Mouse (Mus musculus): Measurements from ENCODE around the gene Srcin1. TPM values are rescaled to one million over a fixed set of nuclear protein-coding genes. Genes with fewer than 3 reads are reported as not detected.

The Srcin1 gene
- polyA plus RNA-seq, 1 experiment, result 7.0 TPM

- Histone ChIP-seq H3K4me1 (ENCODE audit: control insufficient read depth, insufficient read depth, low read length) (0 out of 2 replicates have a peak, but pooled peaks cover 5% of the 10 kb centered on the region), H3K4me3 (replicated peaks; ENCODE audit: extremely low read depth, low read depth, low read length) (no peak overlapping the region)
- 22% methylated on average over 5 of the region's 5 CpGs for WGBS
- no peak for TF ChIP-seq POLR2A (IDR thresholded peaks at IDR 0.05; ENCODE audit: borderline replicate concordance, extremely low read depth, low read depth, low read length)
- TF ChIP-seq CTCF (IDR thresholded peaks at IDR 0.05; ENCODE audit: insufficient read depth, low read length), result no peak
- DNase-seq, result no peak
Observed at GRCm38 (mm10) chr11:97572089-97572345, 4.0 kb downstream of the Srcin1 start.

- Histone ChIP-seq H3K4me1 (ENCODE audit: control insufficient read depth, insufficient read depth, low read length) (0 out of 2 replicates have a peak, but pooled peaks cover 5% of the 10 kb centered on the region), H3K4me3 (replicated peaks; ENCODE audit: extremely low read depth, low read depth, low read length) (no peak overlapping the region)
- no peak for DNase-seq
- no peak for TF ChIP-seq POLR2A (IDR thresholded peaks at IDR 0.05; ENCODE audit: borderline replicate concordance, extremely low read depth, low read depth, low read length)
- no peak for TF ChIP-seq CTCF (IDR thresholded peaks at IDR 0.05; ENCODE audit: insufficient read depth, low read length)
- 31% methylated on average over 8 of the region's 8 CpGs for WGBS
Observed at GRCm38 (mm10) chr11:97571266-97572088, 4.5 kb downstream of the Srcin1 start.

DNA sequence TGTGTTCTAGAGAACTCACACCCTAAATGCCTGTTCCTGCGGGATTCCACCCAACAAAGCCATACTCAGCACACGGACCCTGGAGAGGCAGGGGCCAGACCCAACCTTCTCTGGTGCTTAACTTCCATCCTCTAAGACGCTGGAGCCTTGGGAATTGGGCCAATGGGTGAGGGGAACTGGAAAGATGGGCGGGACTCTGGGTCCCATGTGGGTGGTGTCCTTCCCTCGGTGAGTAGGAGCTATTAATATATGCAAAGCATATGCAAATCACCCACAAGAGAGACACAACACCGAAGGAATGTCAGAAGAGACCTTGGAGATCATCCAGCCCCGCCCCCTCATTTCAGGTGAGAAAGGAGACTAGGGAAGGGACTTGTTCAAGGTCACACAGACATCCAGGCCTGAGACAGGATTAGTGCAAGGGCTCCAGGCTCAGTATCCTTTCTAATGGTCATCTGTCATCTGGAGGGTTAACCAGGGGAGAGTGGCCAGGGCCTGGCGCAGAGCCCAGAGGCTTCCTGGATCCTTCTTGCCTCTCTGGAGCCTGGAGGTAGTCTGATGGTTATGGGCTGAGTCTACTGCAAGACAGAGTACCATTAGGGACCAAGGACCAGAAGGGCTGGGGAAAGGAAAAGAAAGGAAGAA, 5.4 kb downstream of the Srcin1 start:
- Histone ChIP-seq H3K4me1 (ENCODE audit: control insufficient read depth, insufficient read depth, low read length) (0 out of 2 replicates have a peak, but pooled peaks cover 3% of the 10 kb centered on the region), H3K4me3 (replicated peaks; ENCODE audit: extremely low read depth, low read depth, low read length) (no peak overlapping the region)
- DNase-seq, result no peak
- 23% methylated on average over 8 of the region's 8 CpGs for WGBS
- no peak for TF ChIP-seq CTCF (IDR thresholded peaks at IDR 0.05; ENCODE audit: insufficient read depth, low read length)
- TF ChIP-seq POLR2A (IDR thresholded peaks at IDR 0.05; ENCODE audit: borderline replicate concordance, extremely low read depth, low read depth, low read length), result no peak

- WGBS, result 62% methylated on average over 3 of the region's 3 CpGs
Observed at GRCm38 (mm10) chr11:97569806-97570205, 6.2 kb downstream of the Srcin1 start.

DNA sequence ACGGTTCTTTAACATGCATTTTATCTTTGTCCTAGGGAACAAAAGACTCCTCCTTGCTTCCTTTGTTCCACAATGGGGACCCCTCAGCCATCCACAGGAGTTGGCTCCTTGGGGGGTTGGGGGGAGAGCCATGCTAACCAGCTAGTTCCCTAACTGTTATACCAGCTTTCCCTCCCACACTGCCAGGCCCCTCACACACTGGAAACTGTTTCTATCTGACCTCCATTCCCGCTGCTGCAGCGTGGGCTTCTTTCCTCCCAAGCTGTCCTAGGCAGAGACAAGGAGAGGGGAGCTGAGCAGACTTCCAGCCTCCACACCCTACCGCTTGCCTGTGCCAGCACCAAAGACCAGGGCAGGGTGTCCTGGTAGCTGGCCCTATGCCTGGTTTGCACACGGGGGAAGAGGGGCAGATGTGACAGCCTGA, 6.7 kb downstream of the Srcin1 start:
- DNase-seq, result no peak
- no peak for TF ChIP-seq CTCF (IDR thresholded peaks at IDR 0.05; ENCODE audit: insufficient read depth, low read length)
- TF ChIP-seq POLR2A (IDR thresholded peaks at IDR 0.05; ENCODE audit: borderline replicate concordance, extremely low read depth, low read depth, low read length), result no peak
- no peak overlapping the region for H3K4me3 ChIP-seq (replicated peaks; ENCODE audit: extremely low read depth, low read depth, low read length)
- 0 out of 2 replicates have a peak, but pooled peaks cover 2% of the 10 kb centered on the region for H3K4me1 ChIP-seq (ENCODE audit: control insufficient read depth, insufficient read depth, low read length)
- 40% methylated on average over 5 of the region's 5 CpGs for WGBS

More at GRCm38 (mm10) chr11:97569806-97570205, 6.2 kb downstream of the Srcin1 start:
- no peak for TF ChIP-seq CTCF (IDR thresholded peaks at IDR 0.05; ENCODE audit: insufficient read depth, low read length)
- no peak for TF ChIP-seq POLR2A (IDR thresholded peaks at IDR 0.05; ENCODE audit: borderline replicate concordance, extremely low read depth, low read depth, low read length)
- Histone ChIP-seq H3K4me3 (replicated peaks; ENCODE audit: extremely low read depth, low read depth, low read length) (no peak overlapping the region), H3K4me1 (ENCODE audit: control insufficient read depth, insufficient read depth, low read length) (0 out of 2 replicates have a peak, but pooled peaks cover 3% of the 10 kb centered on the region)
- DNase-seq, result no peak

DNA sequence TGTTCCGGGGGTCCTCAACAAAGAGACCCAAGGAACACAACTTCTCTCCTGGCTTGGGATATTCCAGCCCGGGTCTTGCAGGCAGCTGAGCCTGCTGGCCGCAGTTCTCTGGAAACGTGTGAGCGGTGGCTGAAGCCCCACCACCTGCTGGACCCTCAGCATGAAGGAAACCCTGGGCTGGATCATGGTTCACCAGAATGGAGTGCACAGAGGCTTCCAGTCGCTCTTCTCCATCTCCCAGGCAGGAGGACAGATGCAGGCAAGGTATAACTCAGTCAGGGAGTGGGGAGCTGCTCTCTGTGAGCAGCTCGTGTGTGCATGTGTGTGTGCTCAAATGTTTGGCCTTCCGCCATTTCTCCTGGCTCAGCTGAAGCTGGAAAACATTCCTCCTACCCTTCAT, 7.3 kb downstream of the Srcin1 start:
- Histone ChIP-seq H3K4me3 (replicated peaks; ENCODE audit: extremely low read depth, low read depth, low read length) (no peak overlapping the region), H3K4me1 (ENCODE audit: control insufficient read depth, insufficient read depth, low read length) (no peaks in the 10 kb centered on the region)
- TF ChIP-seq POLR2A (IDR thresholded peaks at IDR 0.05; ENCODE audit: borderline replicate concordance, extremely low read depth, low read depth, low read length) (no peak), CTCF (IDR thresholded peaks at IDR 0.05; ENCODE audit: insufficient read depth, low read length) (no peak)
- peak; percentile 52 for DNase-seq
- 11% methylated on average over 8 of the region's 8 CpGs for WGBS

DNA sequence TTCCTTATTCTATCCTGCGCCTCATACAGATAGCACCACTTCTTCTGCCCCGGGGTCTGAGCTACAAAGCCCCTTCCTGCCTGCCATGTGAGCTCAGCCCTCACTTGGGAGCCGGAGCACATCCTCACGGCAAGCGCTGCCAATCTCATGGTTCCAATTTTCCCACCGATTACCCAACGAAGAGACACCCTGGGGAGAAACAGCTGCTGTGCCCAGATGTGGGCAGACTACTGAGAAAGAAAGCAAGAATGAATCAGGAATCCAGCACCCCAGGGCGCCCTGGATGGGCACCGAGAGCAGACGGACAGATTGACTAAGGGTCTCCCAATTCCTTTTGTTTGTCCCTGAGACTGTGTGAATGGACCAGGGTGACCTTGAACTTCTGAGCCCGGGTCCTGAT, 8.5 kb downstream of the Srcin1 start:
- Histone ChIP-seq H3K4me1 (ENCODE audit: control insufficient read depth, insufficient read depth, low read length) (no peaks in the 10 kb centered on the region), H3K4me3 (replicated peaks; ENCODE audit: extremely low read depth, low read depth, low read length) (no peak overlapping the region)
- no peak for TF ChIP-seq POLR2A (IDR thresholded peaks at IDR 0.05; ENCODE audit: borderline replicate concordance, extremely low read depth, low read depth, low read length)
- no peak for TF ChIP-seq CTCF (IDR thresholded peaks at IDR 0.05; ENCODE audit: insufficient read depth, low read length)
- DNase-seq, result no peak
- 40% methylated on average over 11 of the region's 11 CpGs for WGBS

- TF ChIP-seq POLR2A (IDR thresholded peaks at IDR 0.05; ENCODE audit: borderline replicate concordance, extremely low read depth, low read depth, low read length) (no peak), CTCF (IDR thresholded peaks at IDR 0.05; ENCODE audit: insufficient read depth, low read length) (no peak)
- Histone ChIP-seq H3K4me1 (ENCODE audit: control insufficient read depth, insufficient read depth, low read length) (no peaks in the 10 kb centered on the region), H3K4me3 (replicated peaks; ENCODE audit: extremely low read depth, low read depth, low read length) (no peak overlapping the region)
- no peak for DNase-seq
- WGBS, result 15% methylated on average over 13 of the region's 13 CpGs
Observed at GRCm38 (mm10) chr11:97566551-97566950, 9.4 kb downstream of the Srcin1 start.

GRCm38 (mm10) chr11:97563730-97564129, 12.3 kb downstream of the Srcin1 start:
- WGBS, result 48% methylated on average over 14 of the region's 14 CpGs
- H3K4me1 ChIP-seq (ENCODE audit: control insufficient read depth, insufficient read depth, low read length), result no peaks in the 10 kb centered on the region
- no peak for DNase-seq
- no peak overlapping the region for H3K4me3 ChIP-seq (replicated peaks; ENCODE audit: extremely low read depth, low read depth, low read length)
- TF ChIP-seq CTCF (IDR thresholded peaks at IDR 0.05; ENCODE audit: insufficient read depth, low read length), result no peak
- no peak for TF ChIP-seq POLR2A (IDR thresholded peaks at IDR 0.05; ENCODE audit: borderline replicate concordance, extremely low read depth, low read depth, low read length)

DNA sequence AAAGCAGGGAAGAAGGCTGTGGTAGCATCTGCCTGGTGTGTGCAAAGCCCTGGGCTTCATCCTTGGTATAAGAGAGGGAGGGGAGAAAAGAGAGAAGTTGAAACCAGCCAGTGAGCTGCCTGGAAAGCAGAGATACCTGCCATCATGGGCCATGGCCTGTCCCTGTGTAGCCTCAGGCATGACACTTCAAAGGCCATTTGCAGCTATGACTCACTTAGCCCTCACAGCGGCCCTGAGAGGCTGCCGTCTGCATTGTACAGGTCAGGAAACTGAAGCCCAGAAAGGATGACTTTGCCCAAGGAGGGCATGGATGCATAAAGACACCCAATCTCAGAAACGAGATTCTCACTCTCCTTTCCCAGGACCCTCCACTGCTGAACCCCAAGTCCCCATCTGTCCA, 13.4 kb downstream of the Srcin1 start:
- 62% methylated on average over 3 of the region's 3 CpGs for WGBS

More for the DNA sequence above, 13.4 kb downstream of the Srcin1 start:
- DNase-seq, result no peak
- no peak for TF ChIP-seq CTCF (IDR thresholded peaks at IDR 0.05; ENCODE audit: insufficient read depth, low read length)
- TF ChIP-seq POLR2A (IDR thresholded peaks at IDR 0.05; ENCODE audit: borderline replicate concordance, extremely low read depth, low read depth, low read length), result no peak
- Histone ChIP-seq H3K4me3 (replicated peaks; ENCODE audit: extremely low read depth, low read depth, low read length) (no peak overlapping the region), H3K4me1 (ENCODE audit: control insufficient read depth, insufficient read depth, low read length) (no peaks in the 10 kb centered on the region)

Measured in lung, adult 2 months (tissue).